Mouse (Mus musculus) embryonic fibroblast, embryonic 13.5 days (primary cell): ENCODE data around the gene Dnah14.

Experiments used
- CTCF ChIP-seq: IDR thresholded peaks from 2 replicates; pipeline ENCODE4 v1.5.1; 2011; ENCODE audit warnings: mild to moderate bottlenecking, control low read depth, low read length, moderate library complexity, borderline replicate concordance; ENCODE audit not compliant: insufficient read depth
- POLR2A ChIP-seq: IDR thresholded peaks from 2 replicates; pipeline ENCODE4 v1.6.1; 2011; ENCODE audit warnings: low read depth, mild to moderate bottlenecking, control low read depth, low read length, moderate library complexity

GRCm38 (mm10) chr1:181771871-181772270 is 195.5 kb downstream of the Dnah14 start:
- TF ChIP-seq CTCF (no peak), POLR2A (no peak)
